Mouse (Mus musculus): ENCODE results near the gene Rxrg. TPM values are rescaled to one million over a fixed set of nuclear protein-coding genes. Genes with fewer than 3 reads are reported as not detected.

The Rxrg gene
- polyA plus RNA-seq, 1 experiment from 2014 or later, result 26.4 TPM

DNA sequence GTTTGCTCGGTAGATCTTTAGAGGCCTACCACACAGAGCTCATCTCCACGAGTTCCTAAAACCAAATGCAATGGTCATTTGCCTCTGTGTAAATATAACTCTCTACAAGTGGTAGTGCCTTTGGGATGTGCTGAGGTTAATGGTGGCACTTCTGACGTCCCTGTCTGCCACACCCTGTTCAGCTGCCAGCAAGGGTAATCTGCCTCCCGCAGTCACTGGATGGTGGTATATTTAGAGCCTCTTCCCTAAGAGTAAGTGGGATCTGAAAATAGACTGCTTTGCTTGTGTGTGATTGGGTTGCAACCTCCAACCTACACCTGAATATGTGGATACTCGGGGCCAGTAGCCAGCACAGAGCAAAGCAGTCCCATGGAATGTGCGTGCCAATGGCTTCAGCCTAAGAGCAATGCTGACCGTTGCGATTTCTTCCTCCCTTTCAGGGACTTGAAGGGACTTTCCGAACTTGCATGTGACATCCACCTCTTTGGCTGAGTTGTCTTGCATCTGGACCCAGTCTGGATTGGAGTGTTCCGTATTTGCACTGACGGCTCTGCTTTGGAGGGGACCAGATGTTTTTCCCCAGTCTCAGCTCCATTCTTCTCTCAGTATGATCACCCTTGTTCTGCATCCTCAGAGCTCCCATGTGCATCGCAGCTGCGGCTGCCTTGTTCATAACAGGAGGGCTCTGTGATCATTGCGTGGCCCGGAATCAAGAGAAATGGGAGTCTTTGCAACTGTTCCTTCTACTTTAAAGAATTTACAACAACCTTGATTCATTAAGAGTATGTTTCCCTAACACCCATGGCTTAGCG, 9.2 kb upstream of the Rxrg start:
- WGBS, result 86% methylated on average over 16 of the region's 16 CpGs
- H3K9me3 ChIP-seq (ENCODE audit: control insufficient read depth, low read length), result no peaks in the 10 kb centered on the region
- H3K9ac ChIP-seq (replicated peaks; ENCODE audit: low read depth, low read length), result no peak overlapping the region
- no peaks in the 10 kb centered on the region for H3K27me3 ChIP-seq (ENCODE audit: control insufficient read depth, insufficient read depth, low read length)
- no peak for ATAC-seq (ENCODE audit: low read depth)
- H3K36me3 ChIP-seq (ENCODE audit: control insufficient read depth, insufficient read depth, low read length), result no peaks in the 10 kb centered on the region
- H3K4me1 ChIP-seq (ENCODE audit: control insufficient read depth, insufficient read depth, low read length), result no peaks in the 10 kb centered on the region
- H3K4me2 ChIP-seq (ENCODE audit: low read depth, low read length), result no peak overlapping the region
- H3K27ac ChIP-seq (ENCODE audit: low read depth, low read length), result no peak overlapping the region
- no peak overlapping the region for H3K4me3 ChIP-seq (ENCODE audit: low read depth, low read length)

DNA sequence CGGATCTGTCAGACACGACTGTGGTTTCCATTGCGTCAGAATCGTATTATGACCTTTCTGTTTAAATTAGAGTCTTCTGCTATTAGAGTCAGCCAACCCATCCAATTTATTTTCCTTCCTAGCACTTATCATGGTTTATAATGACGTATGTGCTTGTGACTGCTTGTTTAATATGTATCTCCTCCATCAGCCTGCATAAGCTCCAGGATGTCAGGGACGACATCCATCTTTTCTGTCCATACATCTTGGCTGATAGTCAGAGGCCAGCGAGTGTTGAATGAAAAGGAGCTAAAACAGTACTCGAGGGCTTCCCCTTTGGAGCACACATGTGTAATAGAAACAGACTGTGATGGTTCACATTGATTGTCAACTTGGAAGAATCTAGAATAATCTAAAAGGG, 6.0 kb upstream of the Rxrg start:
- Histone ChIP-seq H3K9ac (replicated peaks; ENCODE audit: low read depth, low read length) (no peak overlapping the region), H3K27ac (ENCODE audit: low read depth, low read length) (no peak overlapping the region), H3K4me2 (ENCODE audit: low read depth, low read length) (no peak overlapping the region), H3K36me3 (ENCODE audit: control insufficient read depth, insufficient read depth, low read length) (no peaks in the 10 kb centered on the region), H3K4me1 (ENCODE audit: control insufficient read depth, insufficient read depth, low read length) (no peaks in the 10 kb centered on the region), H3K9me3 (ENCODE audit: control insufficient read depth, low read length) (no peaks in the 10 kb centered on the region), H3K27me3 (ENCODE audit: control insufficient read depth, insufficient read depth, low read length) (no peaks in the 10 kb centered on the region), H3K4me3 (ENCODE audit: low read depth, low read length) (no peak overlapping the region)
- WGBS, result 73% methylated on average over 8 of the region's 8 CpGs
- no peak for ATAC-seq (ENCODE audit: low read depth)

DNA sequence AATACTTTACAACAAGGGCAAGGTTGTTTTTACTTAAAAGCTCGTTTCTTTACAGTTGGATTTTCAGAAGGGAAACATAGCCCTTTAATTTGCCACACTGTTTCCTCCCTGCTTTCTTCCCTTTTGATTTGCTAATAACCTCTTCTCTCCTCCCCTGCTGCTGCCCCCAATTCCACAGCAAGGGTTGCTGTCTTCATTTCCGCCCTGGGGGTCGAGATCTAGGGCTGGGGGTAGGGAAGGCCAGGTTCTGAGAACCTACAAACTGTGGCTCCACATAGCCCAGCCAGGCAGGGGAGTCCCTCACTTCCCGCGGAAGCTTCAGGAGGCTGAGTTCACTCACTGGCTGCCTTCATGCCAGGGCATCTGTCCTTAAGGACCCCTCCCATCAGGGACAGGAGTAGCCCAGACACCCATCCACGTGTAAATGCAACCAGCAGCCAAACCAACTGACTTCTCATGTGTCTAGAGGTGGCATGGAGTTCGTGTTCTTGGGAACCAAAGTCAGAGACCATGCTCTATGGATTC, 1.1 kb downstream of the Rxrg start:
- Histone ChIP-seq H3K9ac (replicated peaks; ENCODE audit: low read depth, low read length) (0 out of 2 replicates have a peak overlapping the region, but pooled peaks have one; percentile 4), H3K4me1 (ENCODE audit: control insufficient read depth, insufficient read depth, low read length) (0 out of 2 replicates have a peak, but pooled peaks cover 2% of the 10 kb centered on the region), H3K36me3 (ENCODE audit: control insufficient read depth, insufficient read depth, low read length) (no peaks in the 10 kb centered on the region), H3K4me2 (ENCODE audit: low read depth, low read length) (peak overlapping the region; percentile 62), H3K27me3 (ENCODE audit: control insufficient read depth, insufficient read depth, low read length) (no peaks in the 10 kb centered on the region), H3K4me3 (ENCODE audit: low read depth, low read length) (peak overlapping the region; percentile 38), H3K9me3 (ENCODE audit: control insufficient read depth, low read length) (no peaks in the 10 kb centered on the region), H3K27ac (ENCODE audit: low read depth, low read length) (no peak overlapping the region)
- ATAC-seq (ENCODE audit: low read depth), result no peak
- WGBS, result 12% methylated on average over 7 of the region's 7 CpGs

DNA sequence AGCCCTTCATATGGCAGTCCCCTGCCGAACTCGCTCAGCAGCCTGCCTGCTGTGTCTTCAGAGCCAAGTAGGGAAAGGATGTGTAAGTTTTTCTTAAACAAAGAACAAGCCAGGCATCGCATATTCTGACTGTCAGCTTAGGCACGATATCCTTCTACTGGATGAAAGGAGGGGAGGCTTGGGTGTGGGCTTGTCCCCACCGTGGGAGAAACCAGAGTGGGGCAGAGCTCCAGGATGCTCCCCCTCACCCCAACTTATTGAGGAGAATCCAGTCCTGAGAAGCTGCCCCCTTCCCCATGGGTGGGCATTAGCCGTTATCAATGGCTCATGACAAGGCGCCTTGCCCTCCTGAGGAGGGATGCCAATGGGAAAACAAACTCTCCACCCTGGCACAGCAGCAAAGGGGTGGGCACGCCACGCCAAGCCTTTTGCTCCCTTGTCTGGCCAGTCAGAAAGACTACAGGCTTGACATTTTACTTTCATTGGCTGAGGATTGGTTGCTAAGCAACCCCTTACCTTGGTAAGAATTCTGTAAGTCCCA, 10.1 kb downstream of the Rxrg start:
- ATAC-seq (ENCODE audit: low read depth), result peak; percentile 89
- 0 out of 2 replicates have a peak overlapping the region, but pooled peaks have one; percentile 11 for H3K9ac ChIP-seq (replicated peaks; ENCODE audit: low read depth, low read length)
- 23% methylated on average over 9 of the region's 9 CpGs for WGBS

DNA sequence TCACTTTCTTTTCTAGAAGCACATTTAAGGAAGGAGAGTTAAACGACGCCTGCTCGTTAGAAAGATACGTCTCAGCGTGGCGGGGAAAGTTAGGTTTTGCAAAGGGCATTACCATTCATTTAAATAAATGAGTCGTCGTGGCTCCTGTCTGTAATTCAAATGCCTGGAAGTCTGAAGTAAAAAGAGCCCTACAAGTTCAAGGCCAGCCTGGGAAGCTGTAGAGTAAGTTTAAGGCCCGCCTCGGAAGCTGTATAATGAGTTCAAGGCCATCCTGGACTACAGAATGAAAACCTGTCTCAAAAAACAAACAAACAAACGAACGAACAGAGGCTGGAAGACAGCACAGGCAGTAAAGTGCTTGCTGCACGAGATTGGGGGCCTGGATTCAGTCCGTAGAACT, 18.9 kb downstream of the Rxrg start:
- Histone ChIP-seq H3K27ac (ENCODE audit: low read depth, low read length) (no peak overlapping the region), H3K4me2 (ENCODE audit: low read depth, low read length) (no peak overlapping the region), H3K4me1 (ENCODE audit: control insufficient read depth, insufficient read depth, low read length) (no peaks in the 10 kb centered on the region), H3K9me3 (ENCODE audit: control insufficient read depth, low read length) (no peaks in the 10 kb centered on the region), H3K27me3 (ENCODE audit: control insufficient read depth, insufficient read depth, low read length) (no peaks in the 10 kb centered on the region), H3K9ac (replicated peaks; ENCODE audit: low read depth, low read length) (no peak overlapping the region), H3K36me3 (ENCODE audit: control insufficient read depth, insufficient read depth, low read length) (no peaks in the 10 kb centered on the region), H3K4me3 (ENCODE audit: low read depth, low read length) (no peak overlapping the region)
- 78% methylated on average over 14 of the region's 14 CpGs for WGBS
- ATAC-seq (ENCODE audit: low read depth), result no peak

More for the DNA sequence above, 10.1 kb downstream of the Rxrg start:
- H3K27me3 ChIP-seq (ENCODE audit: control insufficient read depth, insufficient read depth, low read length), result no peaks in the 10 kb centered on the region
- H3K4me2 ChIP-seq (ENCODE audit: low read depth, low read length), result peak overlapping the region; percentile 45
- no peaks in the 10 kb centered on the region for H3K36me3 ChIP-seq (ENCODE audit: control insufficient read depth, insufficient read depth, low read length)
- peak overlapping the region; percentile 44; the same call in 1 of the 2 replicates for H3K27ac ChIP-seq (ENCODE audit: low read depth, low read length)
- H3K4me3 ChIP-seq (ENCODE audit: low read depth, low read length), result no peak overlapping the region
- no peaks in the 10 kb centered on the region for H3K9me3 ChIP-seq (ENCODE audit: control insufficient read depth, low read length)
- peaks cover 8% of the 10 kb centered on the region for H3K4me1 ChIP-seq (ENCODE audit: control insufficient read depth, insufficient read depth, low read length)

DNA sequence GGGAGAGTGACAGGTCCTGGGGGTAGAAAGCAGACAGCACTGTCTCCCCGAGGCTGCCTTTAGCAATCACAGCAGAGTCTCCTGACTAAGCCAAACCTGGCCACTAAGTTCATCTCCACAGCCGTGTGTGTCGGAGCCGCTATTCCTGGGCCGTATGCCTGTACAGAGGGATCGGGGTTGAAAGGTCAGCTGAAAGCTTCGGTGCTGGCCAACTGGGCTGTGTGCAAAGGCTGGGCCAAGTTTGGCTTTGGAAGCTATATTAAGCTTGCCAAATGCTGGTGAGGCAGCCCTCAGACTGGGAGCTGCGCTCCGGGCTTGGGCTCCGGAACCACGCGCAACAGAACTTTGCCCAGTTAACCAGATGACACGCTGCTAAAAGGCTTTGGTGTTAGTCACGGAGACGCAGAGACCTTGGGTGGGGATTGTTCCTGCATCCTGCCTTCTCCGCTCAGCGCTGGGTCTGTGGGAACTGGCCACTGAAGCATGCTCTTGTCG, 19.9 kb downstream of the Rxrg start:
- Histone ChIP-seq H3K9ac (replicated peaks; ENCODE audit: low read depth, low read length) (no peak overlapping the region), H3K4me3 (ENCODE audit: low read depth, low read length) (no peak overlapping the region), H3K4me1 (ENCODE audit: control insufficient read depth, insufficient read depth, low read length) (no peaks in the 10 kb centered on the region), H3K27me3 (ENCODE audit: control insufficient read depth, insufficient read depth, low read length) (no peaks in the 10 kb centered on the region), H3K4me2 (ENCODE audit: low read depth, low read length) (no peak overlapping the region), H3K27ac (ENCODE audit: low read depth, low read length) (no peak overlapping the region), H3K36me3 (ENCODE audit: control insufficient read depth, insufficient read depth, low read length) (no peaks in the 10 kb centered on the region), H3K9me3 (ENCODE audit: control insufficient read depth, low read length) (no peaks in the 10 kb centered on the region)
- peak; percentile 51; the same call in 1 of the 2 replicates for ATAC-seq (ENCODE audit: low read depth)
- WGBS, result 79% methylated on average over 18 of the region's 18 CpGs

DNA sequence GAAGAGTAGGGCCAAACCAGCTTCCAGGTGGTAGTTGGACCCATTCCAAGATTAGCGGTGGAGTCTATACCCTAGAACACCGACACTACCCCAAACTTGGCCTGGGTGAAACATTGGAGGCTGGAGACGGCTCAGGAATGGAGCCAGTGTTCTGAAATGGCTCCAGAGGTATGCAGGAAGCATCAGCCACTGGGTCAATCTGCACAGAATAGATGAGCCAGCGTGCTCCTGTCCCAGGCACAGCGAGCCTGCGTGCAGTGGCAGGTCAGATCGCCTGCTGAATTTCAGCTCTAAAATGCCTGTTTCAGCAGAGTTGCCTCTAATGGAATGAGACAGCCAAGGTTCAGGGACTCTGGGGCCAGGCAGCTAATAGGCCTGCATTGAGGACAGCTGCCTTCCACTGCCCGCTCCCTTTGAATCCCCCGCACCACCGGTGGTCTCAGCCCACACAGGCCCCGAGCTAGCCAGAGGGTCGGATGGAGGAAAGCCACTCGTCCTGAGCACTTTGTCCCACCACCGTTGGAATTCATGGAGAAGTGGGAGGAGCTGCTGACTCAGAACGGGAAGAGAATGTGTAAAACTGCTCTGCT, 22.1 kb downstream of the Rxrg start:
- Histone ChIP-seq H3K27ac (ENCODE audit: low read depth, low read length) (no peak overlapping the region), H3K4me1 (ENCODE audit: control insufficient read depth, insufficient read depth, low read length) (no peaks in the 10 kb centered on the region), H3K27me3 (ENCODE audit: control insufficient read depth, insufficient read depth, low read length) (no peaks in the 10 kb centered on the region), H3K9ac (replicated peaks; ENCODE audit: low read depth, low read length) (no peak overlapping the region), H3K9me3 (ENCODE audit: control insufficient read depth, low read length) (no peaks in the 10 kb centered on the region), H3K36me3 (ENCODE audit: control insufficient read depth, insufficient read depth, low read length) (no peaks in the 10 kb centered on the region), H3K4me3 (ENCODE audit: low read depth, low read length) (no peak overlapping the region), H3K4me2 (ENCODE audit: low read depth, low read length) (no peak overlapping the region)
- no peak for ATAC-seq (ENCODE audit: low read depth)
- 75% methylated on average over 15 of the region's 15 CpGs for WGBS

DNA sequence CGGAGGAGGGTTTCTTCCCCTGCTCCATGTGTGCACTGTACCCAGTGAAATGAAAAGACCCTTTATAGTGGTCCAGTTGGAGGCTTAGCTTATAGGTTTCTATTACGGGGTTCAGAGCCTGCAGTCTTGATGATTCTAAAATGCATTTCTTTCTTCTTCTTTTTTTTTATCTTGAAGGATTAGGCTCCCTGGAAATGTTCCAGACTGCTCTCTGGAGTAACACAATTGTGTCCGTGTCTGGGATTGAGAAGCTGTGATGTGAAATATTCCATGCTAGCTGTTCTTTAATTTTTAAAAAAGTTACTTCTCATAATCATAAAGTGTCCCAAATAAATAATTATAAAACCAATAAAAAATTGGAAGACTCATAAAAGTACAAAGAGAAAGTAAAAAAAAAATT, 26.9 kb downstream of the Rxrg start:
- H3K36me3 ChIP-seq (ENCODE audit: control insufficient read depth, insufficient read depth, low read length), result no peaks in the 10 kb centered on the region
- no peaks in the 10 kb centered on the region for H3K4me1 ChIP-seq (ENCODE audit: control insufficient read depth, insufficient read depth, low read length)
- no peaks in the 10 kb centered on the region for H3K27me3 ChIP-seq (ENCODE audit: control insufficient read depth, insufficient read depth, low read length)
- 63% methylated on average over 3 of the region's 3 CpGs for WGBS
- no peak overlapping the region for H3K4me3 ChIP-seq (ENCODE audit: low read depth, low read length)
- H3K27ac ChIP-seq (ENCODE audit: low read depth, low read length), result no peak overlapping the region
- no peak for ATAC-seq (ENCODE audit: low read depth)
- no peaks in the 10 kb centered on the region for H3K9me3 ChIP-seq (ENCODE audit: control insufficient read depth, low read length)
- H3K9ac ChIP-seq (replicated peaks; ENCODE audit: low read depth, low read length), result no peak overlapping the region
- H3K4me2 ChIP-seq (ENCODE audit: low read depth, low read length), result no peak overlapping the region

DNA sequence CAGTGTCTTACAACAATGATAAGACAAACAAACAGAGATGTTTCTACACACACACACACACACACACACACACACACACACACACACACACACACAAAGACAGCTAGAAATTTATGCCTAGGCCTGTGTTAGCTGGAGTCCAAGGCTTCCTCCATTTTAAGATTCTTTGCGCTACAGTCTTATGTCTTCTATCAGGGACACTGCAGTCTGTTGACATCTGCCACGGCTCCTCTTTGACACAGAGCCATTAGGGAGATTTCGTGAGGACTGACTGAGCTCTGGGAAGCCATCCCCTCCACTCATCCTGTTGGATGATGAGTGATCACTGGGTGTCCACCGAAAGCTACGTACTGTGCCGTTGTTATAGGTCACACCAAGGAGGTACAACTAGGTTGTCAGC, 33.6 kb downstream of the Rxrg start:
- H3K4me3 ChIP-seq (ENCODE audit: low read depth, low read length), result no peak overlapping the region
- no peaks in the 10 kb centered on the region for H3K36me3 ChIP-seq (ENCODE audit: control insufficient read depth, insufficient read depth, low read length)
- no peaks in the 10 kb centered on the region for H3K27me3 ChIP-seq (ENCODE audit: control insufficient read depth, insufficient read depth, low read length)
- H3K9me3 ChIP-seq (ENCODE audit: control insufficient read depth, low read length), result no peaks in the 10 kb centered on the region; the same call in 1 of the 2 replicates
- no peak for ATAC-seq (ENCODE audit: low read depth)
- WGBS, result 89% methylated on average over 6 of the region's 6 CpGs
- H3K27ac ChIP-seq (ENCODE audit: low read depth, low read length), result no peak overlapping the region
- no peaks in the 10 kb centered on the region for H3K4me1 ChIP-seq (ENCODE audit: control insufficient read depth, insufficient read depth, low read length)
- no peak overlapping the region for H3K4me2 ChIP-seq (ENCODE audit: low read depth, low read length)
- no peak overlapping the region for H3K9ac ChIP-seq (replicated peaks; ENCODE audit: low read depth, low read length)

All from neural tube, embryonic 14.5 days (tissue).